Mouse (Mus musculus): ENCODE measurements around the gene Agfg1. TPM values are rescaled to one million over a fixed set of nuclear protein-coding genes. Genes with fewer than 3 reads are reported as not detected.

Agfg1 gene
- 67.5 TPM for polyA plus RNA-seq (2014; fragmentation: Illumina TruSeq; extraction: RNeasy Lipid Tissue Mini Kit (QIAGEN cat#74804); ENCODE audit: low read depth, low replicate concordance)

GRCm38 (mm10) chr1:82839296-82839613, at the start of gene Agfg1:
TSS of gene Agfg1 (plus strand) at chr1:82839483.

GRCm38 (mm10) chr1:82913025-82913424, 73.7 kb downstream of the Agfg1 start, which contains the start of gene A030005L19Rik:
TSS of gene A030005L19Rik (plus strand) at chr1:82913325.

GRCm38 (mm10) chr1:82924650-82925049, 85.4 kb downstream of the Agfg1 start, which contains the start of gene A030014E15Rik:
TSS of gene A030014E15Rik (plus strand) at chr1:82924917.

GRCm38 (mm10) chr1:82931326-82931725, 92.0 kb downstream of the Agfg1 start, which contains the start of gene Gm6217:
TSS of gene Gm6217 (minus strand) at chr1:82931399.

GRCm38 (mm10) chr1:82943295-82943694, 104.0 kb downstream of the Agfg1 start, which contains the start of gene A030003K21Rik:
TSS of gene A030003K21Rik (minus strand) at chr1:82943388.

Other genes starting within 250 kb of the Agfg1 start
- 324 TPM for gene Mff, start 114.6 kb upstream of the Agfg1 start, polyA plus RNA-seq (2014; fragmentation: Illumina TruSeq; extraction: RNeasy Lipid Tissue Mini Kit (QIAGEN cat#74804); ENCODE audit: low read depth, low replicate concordance)
- gene Tm4sf20, start 71.0 kb upstream of the Agfg1 start, polyA plus RNA-seq (2014; fragmentation: Illumina TruSeq; extraction: RNeasy Lipid Tissue Mini Kit (QIAGEN cat#74804); ENCODE audit: low read depth, low replicate concordance), result not detected
- not detected for gene Gm47791, start 68.2 kb upstream of the Agfg1 start, polyA plus RNA-seq (2014; fragmentation: Illumina TruSeq; extraction: RNeasy Lipid Tissue Mini Kit (QIAGEN cat#74804); ENCODE audit: low read depth, low replicate concordance)
- not detected for gene A030005L19Rik, start 73.8 kb downstream of the Agfg1 start, polyA plus RNA-seq (2014; fragmentation: Illumina TruSeq; extraction: RNeasy Lipid Tissue Mini Kit (QIAGEN cat#74804); ENCODE audit: low read depth, low replicate concordance)
- gene A030014E15Rik, start 85.4 kb downstream of the Agfg1 start, polyA plus RNA-seq (2014; fragmentation: Illumina TruSeq; extraction: RNeasy Lipid Tissue Mini Kit (QIAGEN cat#74804); ENCODE audit: low read depth, low replicate concordance), result not detected
- not detected for gene Gm6217, start 91.9 kb downstream of the Agfg1 start, polyA plus RNA-seq (2014; fragmentation: Illumina TruSeq; extraction: RNeasy Lipid Tissue Mini Kit (QIAGEN cat#74804); ENCODE audit: low read depth, low replicate concordance)
- gene A030003K21Rik, start 103.9 kb downstream of the Agfg1 start, polyA plus RNA-seq (2014; fragmentation: Illumina TruSeq; extraction: RNeasy Lipid Tissue Mini Kit (QIAGEN cat#74804); ENCODE audit: low read depth, low replicate concordance), result not detected
- not detected for gene Gm7544, start 116.5 kb downstream of the Agfg1 start, polyA plus RNA-seq (2014; fragmentation: Illumina TruSeq; extraction: RNeasy Lipid Tissue Mini Kit (QIAGEN cat#74804); ENCODE audit: low read depth, low replicate concordance)
- not detected for gene Gm47955, start 120.8 kb downstream of the Agfg1 start, polyA plus RNA-seq (2014; fragmentation: Illumina TruSeq; extraction: RNeasy Lipid Tissue Mini Kit (QIAGEN cat#74804); ENCODE audit: low read depth, low replicate concordance)
- not detected for gene Gm47959, start 161.1 kb downstream of the Agfg1 start, polyA plus RNA-seq (2014; fragmentation: Illumina TruSeq; extraction: RNeasy Lipid Tissue Mini Kit (QIAGEN cat#74804); ENCODE audit: low read depth, low replicate concordance)
- 53.2 TPM for gene Slc19a3, start 199.0 kb downstream of the Agfg1 start, polyA plus RNA-seq (2014; fragmentation: Illumina TruSeq; extraction: RNeasy Lipid Tissue Mini Kit (QIAGEN cat#74804); ENCODE audit: low read depth, low replicate concordance)
- gene Krtap28-10, start 203.0 kb downstream of the Agfg1 start, polyA plus RNA-seq (2014; fragmentation: Illumina TruSeq; extraction: RNeasy Lipid Tissue Mini Kit (QIAGEN cat#74804); ENCODE audit: low read depth, low replicate concordance), result not detected
- gene Gm47969, start 205.4 kb downstream of the Agfg1 start, polyA plus RNA-seq (2014; fragmentation: Illumina TruSeq; extraction: RNeasy Lipid Tissue Mini Kit (QIAGEN cat#74804); ENCODE audit: low read depth, low replicate concordance), result not detected
- not detected for gene A030005K14Rik, start 219.9 kb downstream of the Agfg1 start, polyA plus RNA-seq (2014; fragmentation: Illumina TruSeq; extraction: RNeasy Lipid Tissue Mini Kit (QIAGEN cat#74804); ENCODE audit: low read depth, low replicate concordance)
- not detected for gene Krtap28-13, start 221.4 kb downstream of the Agfg1 start, polyA plus RNA-seq (2014; fragmentation: Illumina TruSeq; extraction: RNeasy Lipid Tissue Mini Kit (QIAGEN cat#74804); ENCODE audit: low read depth, low replicate concordance)

Measured in kidney, adult 10 weeks (tissue).